Mouse (Mus musculus) common myeloid progenitor, adult 5-6 weeks (primary cell): ENCODE data around the gene Lipk. TPM values are rescaled to one million over a fixed set of nuclear protein-coding genes. Genes with fewer than 3 reads are reported as not detected.

Source experiments
- total RNA-seq: library from RNA; stranded (forward); fragments of 200-1000, 187-1606 nt; gene quantifications from 2 replicates; pipeline ENCODE4 v1.2.3, GENCODE M21; 2017

Lipk gene
- total RNA-seq, 1 experiment from 2014 or later: not detected

Other genes starting within 250 kb of the Lipk start
- 9.6 and 15.2 TPM in 2 replicates for gene Lipo3, start 246.3 kb upstream of the Lipk start, total RNA-seq
- gene Lipo1, start 220.8 kb upstream of the Lipk start, total RNA-seq: not detected in 2 replicates
- not detected in 2 replicates for gene Lipf, start 47.1 kb upstream of the Lipk start, total RNA-seq
- gene Lipn, start 59.1 kb downstream of the Lipk start, total RNA-seq: not detected in 2 replicates
- gene Lipm, start 92.6 kb downstream of the Lipk start, total RNA-seq: not detected in 2 replicates
- gene Ankrd22, start 157.8 kb downstream of the Lipk start, total RNA-seq: 0.32 TPM in 1 of 2 replicates, not detected in the other
- 8.0 and 12.1 TPM in 2 replicates for gene Stambpl1, start 183.9 kb downstream of the Lipk start, total RNA-seq
- gene Acta2, start 247.3 kb downstream of the Lipk start, total RNA-seq: not detected in 2 replicates